Mouse (Mus musculus) limb, embryonic 12.5 days (tissue): Measurements from ENCODE around the gene Vmn1r225. TPM values are rescaled to one million over a fixed set of nuclear protein-coding genes. Genes with fewer than 3 reads are reported as not detected.
"Not testable (repeated sequence)": the region's sequence is repeated elsewhere in the genome, so short reads cannot be mapped to it uniquely, and the experiment has no call there.

ENCODE experiments used
- ATAC-seq: fragments of 200-750 bp; cut with Nextera tagmentation; 2 replicates; pipeline ENCODE4 v1.8.0; 2017; ENCODE audit warnings: low read depth, moderate TSS enrichment; ENCODE audit not compliant: insufficient number of reproducible peaks, insufficient read depth, low FRiP score, low TSS enrichment
- H3K27ac ChIP-seq: fragments of 300-500 bp; sonication (generic); 2 replicates; pipeline ENCODE4 v1.5.1; 2016; ENCODE audit warnings: mild to moderate bottlenecking, moderate library complexity
- H3K27me3 ChIP-seq: fragments of 300-500 bp; sonication (generic); 2 replicates; pipeline ENCODE4 v1.6.1; 2016; ENCODE audit warnings: mild to moderate bottlenecking, moderate library complexity
- H3K36me3 ChIP-seq: fragments of 300-500 bp; sonication (generic); 2 replicates; pipeline ENCODE4 v1.6.1; 2016; ENCODE audit warnings: mild to moderate bottlenecking, moderate library complexity
- H3K4me1 ChIP-seq: fragments of 300-500 bp; sonication (generic); replicated peaks from 2 replicates; pipeline ENCODE4 v1.6.1; 2016
- H3K4me2 ChIP-seq: fragments of 300-500 bp; sonication (generic); 2 replicates; pipeline ENCODE4 v1.6.1; 2016; ENCODE audit warnings: mild to moderate bottlenecking, moderate library complexity
- H3K4me3 ChIP-seq: fragments of 300-500 bp; sonication (generic); replicated peaks from 2 replicates; pipeline ENCODE4 v1.5.1; 2016; ENCODE audit warnings: mild to moderate bottlenecking
- H3K9ac ChIP-seq: fragments of 300-500 bp; sonication (generic); replicated peaks from 2 replicates; pipeline ENCODE4 v1.6.1; 2016; ENCODE audit warnings: mild to moderate bottlenecking, moderate library complexity
- H3K9me3 ChIP-seq: fragments of 300-500 bp; sonication (generic); 2 replicates; pipeline ENCODE4 v1.6.1; 2016; ENCODE audit warnings: mild to moderate bottlenecking, moderate library complexity
- WGBS: fragments of 180-500 bp; shearing (Covaris S2); methylation state at CpG from one replicate; pipeline ENCODE4 v1.1.7; 2016; 5-methylcytosine and 5-hydroxymethylcytosine counted together
- polyA plus RNA-seq: library from polyadenylated mRNA; unstranded; fragments of >200 nt; fragmentation: Nextera tagmentation; extraction: Ambion mirVana; gene quantifications from 2 replicates; pipeline ENCODE4 v1.2.1, GENCODE M21; 2016

Vmn1r225 gene
- not detected in 2 replicates for polyA plus RNA-seq

DNA sequence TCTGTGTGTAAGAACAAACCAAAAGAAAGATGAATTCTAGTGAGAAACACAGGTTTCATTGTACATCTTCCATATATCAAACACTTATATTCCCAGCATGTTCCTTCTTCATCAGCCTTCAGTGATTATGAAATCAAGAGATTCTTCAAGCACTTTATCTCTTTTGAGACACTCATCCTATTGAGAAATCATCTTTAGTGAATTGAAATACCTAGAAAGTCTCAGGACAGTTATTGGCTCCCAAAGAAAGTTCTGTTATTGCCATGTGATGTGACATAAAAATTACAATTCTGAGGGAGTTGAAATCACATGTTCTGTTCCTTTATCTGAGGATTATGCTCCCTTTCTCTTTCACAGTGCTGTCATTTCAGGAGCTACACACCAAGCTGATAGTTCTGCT lies at the start of gene Vmn1r225:
Gene Vmn1r225 (plus strand): TSS at position 301 of the 400 bp plus-strand sequence.
- Histone ChIP-seq H3K36me3 (no peaks in the 10 kb centered on the region), H3K27ac (no peak within 1 kb of the TSS), H3K4me2 (no peak within 1 kb of the TSS), H3K27me3 (no peaks in the 10 kb centered on the region), H3K9ac (no peak within 1 kb of the TSS), H3K4me1 (no peaks in the 10 kb centered on the region), H3K4me3 (no peak within 1 kb of the TSS), H3K9me3 (peaks cover 15% of the 10 kb centered on the region; the same call in 1 of the 2 replicates)
- no peak for ATAC-seq

DNA sequence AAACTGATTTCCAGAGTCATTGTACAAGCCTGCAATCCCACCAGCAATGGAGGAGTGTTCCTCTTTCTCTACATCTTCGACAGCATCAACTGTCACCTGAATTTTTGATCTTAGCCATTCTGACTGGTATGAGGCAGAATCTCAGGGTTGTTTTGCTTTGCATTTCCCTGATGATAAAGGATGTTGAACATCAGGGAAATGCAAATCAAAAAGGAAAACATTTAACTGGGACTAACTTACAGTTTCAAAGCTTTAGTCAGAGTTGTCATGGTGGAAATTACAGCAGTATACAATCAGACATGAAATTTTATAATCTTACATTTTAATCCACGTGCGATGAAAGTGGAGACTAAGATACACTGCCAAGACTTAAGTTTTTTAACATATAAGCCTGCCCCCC lies 24.6 kb upstream of the Vmn1r225 start:
- no peak for ATAC-seq

GRCm38 (mm10) chr17:20481231-20481630 lies 16.7 kb upstream of the Vmn1r225 start, which contains the start of gene Vmn2r108:
Gene Vmn2r108 (minus strand): TSS chr17:20481331.
- Histone ChIP-seq H3K9me3 (peaks cover 7% of the 10 kb centered on the region; the same call in 1 of the 2 replicates), H3K27ac (no peak within 1 kb of the TSS), H3K4me2 (no peak within 1 kb of the TSS), H3K27me3 (no peaks in the 10 kb centered on the region), H3K36me3 (no peaks in the 10 kb centered on the region), H3K4me1 (no peaks in the 10 kb centered on the region), H3K9ac (no peak within 1 kb of the TSS), H3K4me3 (no peak within 1 kb of the TSS)
- no peak for ATAC-seq

More for the DNA sequence above, 24.6 kb upstream of the Vmn1r225 start:
- WGBS: 68% methylated on average over 3 of the region's 3 CpGs
- Histone ChIP-seq H3K9me3 (peaks cover 3% of the 10 kb centered on the region; the same call in 1 of the 2 replicates), H3K4me2 (no peak overlapping the region), H3K4me1 (no peaks in the 10 kb centered on the region), H3K4me3 (no peak overlapping the region), H3K27ac (no peak overlapping the region), H3K9ac (no peak overlapping the region), H3K27me3 (no peaks in the 10 kb centered on the region), H3K36me3 (no peaks in the 10 kb centered on the region)

DNA sequence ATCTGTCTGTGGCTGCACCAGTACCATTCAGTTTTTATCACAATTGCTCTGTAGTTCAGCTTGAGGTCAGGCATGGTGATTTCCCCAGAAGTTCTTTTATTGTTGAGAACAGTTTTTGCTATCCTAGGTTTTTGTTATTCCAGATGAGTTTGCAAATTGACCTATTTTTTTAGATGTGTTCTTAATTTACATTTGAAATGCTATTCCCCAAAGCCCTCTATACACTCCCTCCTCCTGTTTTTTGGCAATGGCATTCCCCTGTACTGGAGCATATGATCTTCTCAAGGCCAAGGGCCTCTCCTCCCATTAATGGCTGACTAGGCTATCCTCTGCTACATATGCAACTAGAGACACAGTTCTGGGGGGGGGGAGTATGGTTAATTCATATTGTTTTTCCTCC lies 10.3 kb downstream of the Vmn1r225 start:
- H3K4me3 ChIP-seq, H3K27ac ChIP-seq, H3K27me3 ChIP-seq, H3K9ac ChIP-seq, H3K4me1 ChIP-seq, H3K36me3 ChIP-seq, ATAC-seq, H3K4me2 ChIP-seq, H3K9me3 ChIP-seq: not testable (repeated sequence)

Other genes with a start within 250 kb of the Vmn1r225 start
- gene Vmn2r106, start 212.6 kb upstream of the Vmn1r225 start, polyA plus RNA-seq: not detected in 2 replicates
- not detected in 2 replicates for gene Vmn2r107, start 152.9 kb upstream of the Vmn1r225 start, polyA plus RNA-seq
- gene Vmn1r224, start 84.0 kb upstream of the Vmn1r225 start, polyA plus RNA-seq: not detected in 2 replicates
- not detected in 2 replicates for gene Vmn2r108, start 16.8 kb upstream of the Vmn1r225 start, polyA plus RNA-seq
- gene Vmn2r109, start 66.6 kb downstream of the Vmn1r225 start, polyA plus RNA-seq: not detected in 2 replicates
- gene Vmn2r110, start 98.3 kb downstream of the Vmn1r225 start, polyA plus RNA-seq: 0.05 TPM in 2 replicates
- gene Fpr-rs3, start 126.7 kb downstream of the Vmn1r225 start, polyA plus RNA-seq: not detected in 2 replicates
- not detected in 2 replicates for gene Vmn1r226, start 184.7 kb downstream of the Vmn1r225 start, polyA plus RNA-seq
- not detected in 2 replicates for gene Vmn1r227, start 231.7 kb downstream of the Vmn1r225 start, polyA plus RNA-seq